Mouse (Mus musculus) megakaryocyte, embryonic 14.5 days (primary cell): ENCODE results near the gene Foxi1.

Source experiments
- FLI1 ChIP-seq: IDR thresholded peaks from 2 replicates; pipeline ENCODE4 v1.6.1; 2012; ENCODE audit warnings: low read length, inconsistent platforms, mixed read lengths
- GATA1 ChIP-seq: IDR thresholded peaks from 3 replicates; pipeline ENCODE4 v1.6.1; 2012; ENCODE audit warnings: mixed read lengths, low read length, inconsistent platforms, borderline replicate concordance

DNA sequence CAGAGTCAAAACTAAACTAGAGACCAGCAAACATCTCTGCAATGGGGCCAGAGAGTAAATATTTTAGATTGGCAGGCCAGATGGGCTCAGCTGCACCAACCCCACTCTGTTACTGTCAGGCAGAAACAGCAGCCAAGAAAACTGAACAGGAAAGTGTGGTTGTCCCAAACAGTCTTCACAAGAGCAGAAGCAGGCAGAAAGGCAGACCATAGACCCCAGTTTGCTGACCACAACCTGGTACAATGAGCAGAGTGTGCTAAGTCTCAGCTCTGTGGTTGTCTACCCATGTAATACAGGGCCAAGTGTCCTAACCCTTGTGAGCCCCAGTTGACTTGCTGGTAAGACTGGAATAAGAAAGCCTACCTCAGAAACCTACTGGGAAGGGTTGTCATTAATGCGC, 32.4 kb upstream of the Foxi1 start:
- TF ChIP-seq GATA1 (no peak), FLI1 (no peak)
